Mouse (Mus musculus) heart, adult 2 months (tissue): Measurements from ENCODE around the gene Clstn2.

Experiments used
- CTCF ChIP-seq: fragments of 200-600 bp; IDR thresholded peaks from 2 replicates; pipeline ENCODE4 v1.8.1; 2022; ENCODE audit warnings: antibody characterized with exemption, mild to moderate bottlenecking, moderate library complexity
- EP300 ChIP-seq: fragments of 200-500 bp; IDR thresholded peaks from 2 replicates; pipeline ENCODE4 v1.6.1; 2011; ENCODE audit warnings: low read depth, low read length, control low read depth; ENCODE audit not compliant: insufficient read depth
- POLR2A ChIP-seq: fragments of 200-500 bp; IDR thresholded peaks from 2 replicates; pipeline ENCODE4 v1.6.1; 2011; ENCODE audit warnings: mild to moderate bottlenecking, low read depth, low read length, control low read depth; ENCODE audit not compliant: insufficient read depth

- no peak for TF ChIP-seq POLR2A
- TF ChIP-seq CTCF = no peak
- no peak for TF ChIP-seq EP300
Observed at GRCm38 (mm10) chr9:97817116-97817515, 215.9 kb downstream of the Clstn2 start.
